Mouse (Mus musculus) spleen, postnatal 36 days (tissue): Measurements from ENCODE around the gene Gm5797.
"Not testable (repeated sequence)": the region's sequence is repeated elsewhere in the genome, so short reads cannot be mapped to it uniquely, and the experiment has no call there.

ENCODE experiments used
- DNase-seq, 2 experiments: peaks; one replicate each; pipeline ENCODE4 v3.0.0; 2022; ENCODE audit warnings: low spot score in 2 of 2, mixed read lengths in 1 of 2

The Gm5797 gene

GRCm38 (mm10) chr14:7332295-7332694 lies at the start of gene Gm5797:
TSS of gene Gm5797 (minus strand) at chr14:7332395.
- DNase-seq, result not testable (repeated sequence)

- DNase-seq, result not testable (repeated sequence)
These were observed 32.8 kb upstream of the Gm5797 start, which contains the start of gene Gm8374 for GRCm38 (mm10) chr14:7365034-7365433. TSS of gene Gm8374 (minus strand) at chr14:7365134.

- DNase-seq, result peak; percentile 0 to 2
These were observed 17.1 kb downstream of the Gm5797 start for GRCm38 (mm10) chr14:7315093-7315492.

- DNase-seq, result not testable (repeated sequence)
These were observed 17.5 kb downstream of the Gm5797 start, which contains the start of gene Gm3739 for GRCm38 (mm10) chr14:7314661-7315060. TSS of gene Gm3739 (minus strand) at chr14:7315049.
